Mouse (Mus musculus): ENCODE data around the gene Acap1.

Acap1 gene

GRCm38 (mm10) chr11:69836703-69837576 is 58.4 kb downstream of the Acap1 start:
- peak; percentile 23 for DNase-seq (ENCODE audit: low spot score)

GRCm38 (mm10) chr11:69835966-69836335 is 59.4 kb downstream of the Acap1 start:
- no peak for DNase-seq (ENCODE audit: low spot score)

- no peak for DNase-seq (ENCODE audit: low spot score)
Observed at GRCm38 (mm10) chr11:69835326-69835965, 59.9 kb downstream of the Acap1 start.

- DNase-seq (ENCODE audit: low spot score), result no peak
Observed at GRCm38 (mm10) chr11:69834001-69834549, 61.3 kb downstream of the Acap1 start.

- no peak for DNase-seq (ENCODE audit: low spot score)
Observed at GRCm38 (mm10) chr11:69833554-69833953, 61.8 kb downstream of the Acap1 start.

Measured in adipocyte (in vitro differentiated cells).